Mouse (Mus musculus) kidney, embryonic 15.5 days (tissue): ENCODE data around the gene Cldn34c1. TPM values are rescaled to one million over a fixed set of nuclear protein-coding genes. Genes with fewer than 3 reads are reported as not detected.
"Not testable (repeated sequence)": the region's sequence is repeated elsewhere in the genome, so short reads cannot be mapped to it uniquely, and the experiment has no call there.

ENCODE experiments used
- ATAC-seq: fragments of 200-750 bp; cut with Nextera tagmentation; replicated peaks from 2 replicates; pipeline ENCODE4 v1.8.0; 2017; ENCODE audit warnings: moderate TSS enrichment; ENCODE audit not compliant: low FRiP score
- H3K27ac ChIP-seq: fragments of 300-500 bp; sonication (generic); 2 replicates; pipeline ENCODE4 v1.5.1; 2015; ENCODE audit warnings: mild to moderate bottlenecking, inconsistent platforms
- H3K27me3 ChIP-seq: fragments of 300-500 bp; sonication (generic); 2 replicates; pipeline ENCODE4 v1.6.1; 2015; ENCODE audit warnings: inconsistent platforms
- H3K36me3 ChIP-seq: fragments of 300-500 bp; sonication (generic); 2 replicates; pipeline ENCODE4 v1.6.1; 2015; ENCODE audit warnings: inconsistent platforms
- H3K4me1 ChIP-seq: fragments of 300-500 bp; sonication (generic); 2 replicates; pipeline ENCODE4 v1.6.1; 2015; ENCODE audit warnings: inconsistent platforms
- H3K4me2 ChIP-seq: fragments of 300-500 bp; sonication (generic); 2 replicates; pipeline ENCODE4 v1.6.1; 2015; ENCODE audit warnings: moderate library complexity, mild to moderate bottlenecking, inconsistent platforms
- H3K4me3 ChIP-seq: fragments of 300-500 bp; sonication (generic); replicated peaks from 2 replicates; pipeline ENCODE4 v1.5.1; 2015; ENCODE audit warnings: mild to moderate bottlenecking, inconsistent platforms
- H3K9ac ChIP-seq: fragments of 300-500 bp; sonication (generic); 2 replicates; pipeline ENCODE4 v1.6.1; 2015; ENCODE audit warnings: mild to moderate bottlenecking, inconsistent platforms
- H3K9me3 ChIP-seq: fragments of 300-500 bp; sonication (generic); replicated peaks from 2 replicates; pipeline ENCODE4 v1.6.1; 2016; ENCODE audit warnings: inconsistent platforms
- WGBS: fragments of 180-500 bp; shearing (Covaris S2); methylation state at CpG from one replicate; pipeline ENCODE4 v1.1.7; 2015; ENCODE audit warnings: mixed read lengths; 5-methylcytosine and 5-hydroxymethylcytosine counted together
- polyA plus RNA-seq: library from polyadenylated mRNA; unstranded; fragments of >200 nt; fragmentation: Nextera tagmentation; extraction: Ambion mirVana; gene quantifications from 2 replicates; pipeline ENCODE4 v1.2.1, GENCODE M21; 2015

The Cldn34c1 gene
- polyA plus RNA-seq, result 12.8 and 13.8 TPM in 2 replicates

DNA sequence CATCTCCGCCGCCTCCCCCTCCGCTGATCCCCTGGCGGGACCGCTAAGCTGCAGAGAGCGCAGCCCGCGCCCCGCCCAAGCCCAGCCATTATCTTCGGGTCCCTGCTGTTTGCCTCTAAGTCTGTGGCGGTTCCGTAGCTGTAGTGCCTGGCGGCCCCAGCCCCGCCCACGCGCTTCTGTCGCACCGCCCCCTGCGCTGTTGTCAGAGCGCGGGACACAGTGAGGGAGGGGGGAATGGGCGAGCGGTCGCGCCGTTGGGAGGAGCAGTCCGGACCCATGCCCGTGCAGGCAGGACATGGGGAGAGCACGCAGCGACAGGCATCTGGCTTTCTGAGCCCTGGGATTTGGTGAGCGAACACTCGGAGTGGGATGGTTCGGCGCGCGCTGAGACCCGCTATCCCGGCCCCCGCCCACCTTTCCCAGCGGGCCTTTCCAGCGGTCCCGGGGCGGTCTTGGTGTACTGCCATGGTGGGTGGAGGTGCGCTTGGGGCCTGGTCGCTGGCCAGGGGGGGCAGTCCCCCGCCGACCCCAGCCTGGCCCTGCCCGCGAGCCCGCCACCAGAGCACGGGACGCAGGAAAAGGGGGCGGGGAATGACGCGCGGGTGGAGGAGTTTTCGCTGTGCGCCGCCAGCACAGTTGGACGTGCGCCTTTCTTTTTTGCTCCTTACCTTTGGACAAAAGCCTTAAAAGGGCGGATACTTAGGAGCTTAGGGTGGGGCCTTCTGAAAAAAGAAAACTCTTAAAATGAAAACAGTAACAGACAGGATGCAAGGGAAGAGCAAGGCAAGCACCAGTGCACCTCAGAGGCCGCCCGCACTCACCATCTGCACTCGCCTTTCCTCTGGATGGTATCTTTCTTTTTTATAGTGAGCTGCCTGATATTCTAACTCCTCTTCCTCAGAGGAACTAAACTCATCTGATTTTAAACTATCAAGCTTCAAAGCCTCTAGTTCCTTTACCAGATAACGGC lies at the start of gene Cldn34c1:
Gene Cldn34c1, plus strand, starts transcription at position 205 of the 970 bp plus-strand sequence.
- ATAC-seq, result peak; percentile 99
- no peaks in the 10 kb centered on the region for H3K4me1 ChIP-seq
- H3K27me3 ChIP-seq, result no peaks in the 10 kb centered on the region
- peak within 1 kb of the TSS; percentile 58 for H3K4me3 ChIP-seq
- 5% methylated on average over 60 of the region's 66 CpGs for WGBS
- H3K4me2 ChIP-seq, result peak within 1 kb of the TSS; percentile 51
- H3K36me3 ChIP-seq, result no peaks in the 10 kb centered on the region
- peak within 1 kb of the TSS; percentile 93 for H3K27ac ChIP-seq
- no peaks in the 10 kb centered on the region for H3K9me3 ChIP-seq
- peak within 1 kb of the TSS; percentile 47 for H3K9ac ChIP-seq

DNA sequence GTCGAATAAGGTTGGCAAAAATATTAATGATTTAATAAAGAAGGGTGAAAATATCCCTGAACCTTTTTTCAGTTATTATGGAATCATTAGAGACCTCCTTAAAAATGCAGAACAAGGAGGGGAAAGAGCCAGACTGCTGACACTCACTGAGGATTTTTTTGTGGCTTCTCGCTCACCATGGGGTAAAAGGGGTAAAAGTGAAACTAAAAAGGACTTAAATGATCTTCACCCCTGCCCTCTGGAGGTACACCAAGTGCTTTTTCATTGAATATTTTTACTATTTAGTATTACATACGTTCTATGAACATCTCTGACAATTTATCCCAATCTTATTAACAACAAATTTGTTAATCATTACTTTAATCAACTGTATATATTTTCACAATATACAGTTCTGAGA lies 15.9 kb upstream of the Cldn34c1 start:
- H3K36me3 ChIP-seq, result no peaks in the 10 kb centered on the region
- WGBS, result 66% methylated on average over 3 of the region's 3 CpGs
- no peaks in the 10 kb centered on the region for H3K9me3 ChIP-seq
- no peak for ATAC-seq
- H3K27ac ChIP-seq, result no peak overlapping the region
- H3K4me1 ChIP-seq, result no peaks in the 10 kb centered on the region
- no peak overlapping the region for H3K4me3 ChIP-seq
- no peak overlapping the region for H3K9ac ChIP-seq
- H3K4me2 ChIP-seq, result no peak overlapping the region
- no peaks in the 10 kb centered on the region for H3K27me3 ChIP-seq

GRCm38 (mm10) chrX:123102806-123103205 lies 489 bp upstream of the Cldn34c1 start:
- Histone ChIP-seq H3K4me2 (peak overlapping the region; percentile 51), H3K27ac (peak overlapping the region; percentile 93), H3K9ac (peak overlapping the region; percentile 47; the same call in 1 of the 2 replicates), H3K4me3 (peak overlapping the region; percentile 58)
- H3K9me3 ChIP-seq, H3K27me3 ChIP-seq, ATAC-seq, H3K36me3 ChIP-seq, H3K4me1 ChIP-seq: not testable (repeated sequence)
- WGBS, result 20% methylated on average over 5 of the region's 5 CpGs

GRCm38 (mm10) chrX:123104692-123105091 lies 1.4 kb downstream of the Cldn34c1 start:
- H3K9me3 ChIP-seq, H3K27me3 ChIP-seq, H3K4me1 ChIP-seq, ATAC-seq, H3K36me3 ChIP-seq: not testable (repeated sequence)
- 18% methylated on average over 7 of the region's 7 CpGs for WGBS
- 0 out of 2 replicates have a peak overlapping the region, but pooled peaks have one; percentile 47 for H3K9ac ChIP-seq
- H3K4me3 ChIP-seq, result peak overlapping the region; percentile 58
- H3K27ac ChIP-seq, result 0 out of 2 replicates have a peak overlapping the region, but pooled peaks have one; percentile 93
- H3K4me2 ChIP-seq, result peak overlapping the region; percentile 51

DNA sequence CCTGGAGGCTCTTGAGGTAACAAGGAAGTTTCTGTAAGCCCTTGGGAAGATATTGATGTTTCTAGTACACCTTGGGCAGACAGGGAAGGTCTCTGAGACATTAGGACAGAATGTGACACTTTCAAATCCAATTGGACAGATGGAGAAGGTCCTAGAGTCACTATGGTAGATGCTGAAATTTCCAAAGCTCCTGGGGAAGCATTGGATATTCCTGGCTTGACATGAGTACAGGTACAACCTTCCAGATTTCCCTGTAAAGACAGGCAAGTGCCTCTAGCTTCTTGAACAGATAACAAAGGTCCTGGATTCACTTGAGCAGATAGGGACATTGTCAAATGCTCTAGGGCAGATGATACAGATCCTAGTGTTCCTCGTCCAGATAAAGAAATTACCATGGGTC lies 119.1 kb downstream of the Cldn34c1 start, which contains the start of gene Srsx:
Gene Srsx, minus strand, starts transcription at position 101 of the 400 bp plus-strand sequence.
- not testable (repeated sequence) for H3K27me3 ChIP-seq, H3K36me3 ChIP-seq, H3K9me3 ChIP-seq, H3K9ac ChIP-seq, H3K4me1 ChIP-seq, H3K4me2 ChIP-seq, ATAC-seq, H3K4me3 ChIP-seq, H3K27ac ChIP-seq
- WGBS, result no CpG with 5 or more reads among the region's 1 CpGs

Other genes with a start within 250 kb of the Cldn34c1 start
- gene Gm17521, start 73.8 kb upstream of the Cldn34c1 start, polyA plus RNA-seq, result not detected in 2 replicates
- gene Srsx, start 119.0 kb downstream of the Cldn34c1 start, polyA plus RNA-seq, result not detected in 2 replicates
- gene Gm17577, start 143.4 kb downstream of the Cldn34c1 start, polyA plus RNA-seq, result not detected in 2 replicates